Mouse (Mus musculus) leukemia stem cell, adult 10-12 weeks (primary cell): Measurements from ENCODE around the gene P2ry14. TPM values are rescaled to one million over a fixed set of nuclear protein-coding genes. Genes with fewer than 3 reads are reported as not detected.

Experiments
- polyA plus RNA-seq: library from polyadenylated mRNA; stranded (reverse); fragments of >175 nt; gene quantifications from 2 replicates; pipeline ENCODE4 v1.2.3, GENCODE M21; 2012; ENCODE audit warnings: low replicate concordance

The P2ry14 gene
- 0.19 and 1.4 TPM in 2 replicates for polyA plus RNA-seq

GRCm38 (mm10) chr3:59153424-59153823 lies at the start of gene P2ry14:
Gene P2ry14 (minus strand): TSS chr3:59153618.

GRCm38 (mm10) chr3:59194938-59195337 lies 41.5 kb upstream of the P2ry14 start, which contains the start of gene Gpr87:
Gene Gpr87 (minus strand): TSS chr3:59195104.

GRCm38 (mm10) chr3:59101218-59101986 lies 52.0 kb downstream of the P2ry14 start, which contains the start of gene Gpr171:
Gene Gpr171 (minus strand): TSS chr3:59101821.

Other genes with a start within 250 kb of the P2ry14 start
- 0.21 and 0.35 TPM in 2 replicates for gene Med12l, start 147.8 kb downstream of the P2ry14 start, polyA plus RNA-seq
- gene Gpr171, start 51.8 kb downstream of the P2ry14 start, polyA plus RNA-seq: 4.1 and 10.1 TPM in 2 replicates
- not detected in 2 replicates for gene Gpr87, start 41.5 kb upstream of the P2ry14 start, polyA plus RNA-seq
- gene P2ry13, start 57.3 kb upstream of the P2ry14 start, polyA plus RNA-seq: 0.16 and 0.38 TPM in 2 replicates
- gene P2ry12, start 109.3 kb upstream of the P2ry14 start, polyA plus RNA-seq: 0.14 and 1.3 TPM in 2 replicates
- gene Igsf10, start 190.8 kb upstream of the P2ry14 start, polyA plus RNA-seq: 0.02 TPM in 2 replicates